Mouse (Mus musculus) CH12.LX (cell line): ENCODE results near the gene Alk.

Source experiments
- BHLHE40 ChIP-seq: IDR thresholded peaks from 2 replicates; pipeline ENCODE4 v1.6.1; 2011; ENCODE audit warnings: mild to moderate bottlenecking, low read depth, low read length, improper control_type of control experiment
- CTCF ChIP-seq, 2 experiments: IDR thresholded peaks in 1 of 2; conservative IDR thresholded peaks in 1 of 2; 2 replicates each; pipeline ENCODE4 v1.5.1; 2011 to 2012; ENCODE audit warnings: low read depth in 2 of 2, low read length in 2 of 2, improper control_type of control experiment in 1 of 2, inconsistent platforms in 1 of 2, mild to moderate bottlenecking in 1 of 2, moderate library complexity in 1 of 2
- POLR2A ChIP-seq: IDR thresholded peaks from 2 replicates; pipeline ENCODE4 v1.6.1; 2011; ENCODE audit warnings: low read depth, mild to moderate bottlenecking, improper control_type of control experiment, low read length
- TBP ChIP-seq: conservative IDR thresholded peaks from 2 replicates; pipeline ENCODE4 v1.6.1; 2011; ENCODE audit warnings: low read depth, low read length, improper control_type of control experiment

DNA sequence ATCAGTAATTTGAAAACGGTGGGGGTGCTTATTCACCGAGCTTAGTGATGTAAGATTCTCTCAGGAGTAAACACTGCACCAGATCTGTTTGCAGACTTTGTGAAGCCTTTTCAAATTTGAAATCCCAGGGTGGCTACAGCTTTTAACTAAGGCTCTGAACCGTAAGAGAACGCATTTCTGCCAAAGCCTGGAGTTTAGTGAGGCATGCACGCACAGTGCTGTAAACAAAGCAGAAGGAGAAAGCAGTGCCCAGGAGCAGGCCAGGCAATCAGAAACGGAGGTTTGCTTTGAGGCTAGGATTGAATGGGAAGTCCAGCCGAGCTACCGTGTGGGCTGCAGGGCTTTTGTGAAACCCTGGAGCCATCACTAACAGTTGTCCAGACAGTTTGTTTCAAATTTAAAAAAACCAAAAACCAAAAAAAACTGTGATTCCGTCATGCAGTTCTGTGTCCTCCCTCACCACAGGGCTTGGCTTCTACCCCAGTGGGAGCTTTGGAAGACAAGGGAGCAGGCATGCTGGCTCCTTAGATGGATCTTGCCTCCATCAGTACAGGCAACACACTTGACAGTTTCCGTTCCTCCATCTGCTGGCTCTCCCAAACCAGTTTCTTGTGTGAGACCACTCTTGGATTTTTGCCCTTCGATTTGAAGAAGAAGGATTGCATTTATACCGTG, 409.3 kb downstream of the Alk start:
- TF ChIP-seq BHLHE40 (no peak), TBP (no peak), POLR2A (no peak), CTCF (conservative IDR thresholded peaks at IDR 0.05 in 1 of 2, IDR thresholded peaks at IDR 0.05 in 1 of 2; ENCODE audit: low read depth in 2 of 2, low read length in 2 of 2) (no peak)
